Comparison of ENCODE assay signal across 10 mouse cellular contexts in the genomic region with DNA sequence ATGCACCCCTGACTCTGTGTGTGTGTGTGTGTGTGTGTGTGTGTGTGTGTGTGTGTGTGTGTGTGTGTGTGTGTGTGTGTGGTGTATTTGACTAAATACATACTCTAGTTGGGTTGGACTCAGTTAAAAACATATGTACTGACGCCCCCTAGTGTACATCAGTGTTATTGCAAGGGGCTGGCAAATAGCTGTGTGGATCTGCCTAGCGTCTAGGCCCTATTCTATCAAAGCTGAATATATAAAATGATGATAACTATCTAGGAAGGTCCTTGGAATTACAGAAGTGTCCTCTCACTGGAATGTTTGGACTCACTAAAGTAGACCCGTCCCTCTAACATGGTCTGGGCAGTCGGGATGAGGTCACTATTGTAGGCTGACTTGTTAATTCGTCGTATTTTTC. TPM values are rescaled to one million over a fixed set of nuclear protein-coding genes. Genes with fewer than 3 reads are reported as not detected.
A peak's percentile ranks its signal among the peaks of the same experiment; 100 is the strongest.
DNase-seq lines count a peak whose midpoint lies in the region; TF ChIP-seq lines count a peak whose summit lies in the region.
"Had no signal": no experiment of that assay in that cellular context is flagged by ENCODE, and none has a peak within 500 bp of the region (broad histone marks: within the 10 kb centered on the region; RNA-seq: fewer than 3 reads in every experiment).

No protein-coding gene starts in this region.

- H3K79me2 ChIP-seq in liver, adult 2 months (ENCODE audit: control insufficient read depth, insufficient read depth, low read length): no peaks in the 10 kb centered on the region

- no peak overlapping the region for H3K9ac ChIP-seq in liver, adult 2 months (ENCODE audit: low read depth, low read length)
- H3K9ac ChIP-seq: neural tube, embryonic 12.5 days had no signal

- no peaks in the 10 kb centered on the region for H3K9me3 ChIP-seq in E14TG2a.4 (ENCODE audit: low read length)
- H3K9me3 ChIP-seq: neural tube, embryonic 12.5 days had no signal

- WGBS in liver, adult 2 months: 53% methylated on average over 6 of the region's 6 CpGs

- peak; percentile 77 for DNase-seq in 416B (ENCODE audit: low read depth)
- peak; percentile 8 for DNase-seq in cerebellum, adult 11-12 months
- peak; percentile 34 to 56 for DNase-seq in frontal cortex, postnatal 25 days (ENCODE audit: low spot score in 2 of 2)
- peak; percentile 78 for DNase-seq in kidney, postnatal 10 days
- peak; percentile 57 for DNase-seq in liver, adult 2 months (ENCODE audit: extremely low read depth, low read depth, low spot score)
- peak; percentile 81 for DNase-seq in naive thymus-derived CD4-positive, alpha-beta T cell, adult 2 months (ENCODE audit: low read depth)
- peak; percentile 68 for DNase-seq in thymus, postnatal 25 days

- H3K27ac ChIP-seq in liver, adult 2 months (replicated peaks; ENCODE audit: insufficient read depth, low read depth, low read length): no peak overlapping the region
- H3K27ac ChIP-seq: neural tube, embryonic 12.5 days had no signal

- H3K4me1 ChIP-seq in E14TG2a.4 (replicated peaks; ENCODE audit: low read depth, low read length): peaks cover 15% of the 10 kb centered on the region
- no peaks in the 10 kb centered on the region for H3K4me1 ChIP-seq in liver, adult 2 months (ENCODE audit: control insufficient read depth, insufficient read depth, low read length)
- H3K4me1 ChIP-seq: neural tube, embryonic 12.5 days had no signal

- TF ChIP-seq POLR2A in liver, adult 2 months (IDR thresholded peaks at IDR 0.05; ENCODE audit: extremely low read depth, insufficient read depth, low read length): no peak

- H3K27me3 ChIP-seq in E14TG2a.4 (ENCODE audit: insufficient read depth, low read length): peaks cover 12% of the 10 kb centered on the region
- no peaks in the 10 kb centered on the region for H3K27me3 ChIP-seq in liver, adult 2 months (ENCODE audit: control insufficient read depth, insufficient read depth, low read length)
- H3K27me3 ChIP-seq: neural tube, embryonic 12.5 days had no signal

- no peak overlapping the region for H3K4me3 ChIP-seq in E14TG2a.4 (replicated peaks; ENCODE audit: low read length)
- H3K4me3 ChIP-seq in liver, adult 2 months (ENCODE audit: insufficient read depth, low read depth, low read length): no peak overlapping the region
- H3K4me3 ChIP-seq: erythroblast, embryonic 14.5 days; neural tube, embryonic 12.5 days had no signal

- TF ChIP-seq CTCF in E14TG2a.4 (conservative IDR thresholded peaks at IDR 0.05; ENCODE audit: low read length): peak; percentile 94
- TF ChIP-seq CTCF in liver, adult 2 months (IDR thresholded peaks at IDR 0.05; ENCODE audit: low read depth, low read length): peak; percentile 49

- H3K36me3 ChIP-seq in E14TG2a.4 (ENCODE audit: insufficient read depth, low read length): no peaks in the 10 kb centered on the region
- H3K36me3 ChIP-seq in liver, adult 2 months (ENCODE audit: control insufficient read depth, insufficient read depth, low read length): no peaks in the 10 kb centered on the region
- H3K36me3 ChIP-seq: neural tube, embryonic 12.5 days had no signal

RNA-seq across cellular contexts. Expression of a gene that starts 1.6 kb away (rescaled TPM):
- total RNA-seq in liver, adult 2 months (2014; rRNA removed): 4.6 and 6.5 TPM in 2 replicates
- 9.3 and 11.4 TPM in 2 replicates for polyA plus RNA-seq in liver, adult 2 months (2012; rRNA removed)

RNA-seq across cellular contexts. Expression of a gene that starts 59.2 kb away (rescaled TPM):
- 97.2 and 107 TPM in 2 replicates for total RNA-seq in liver, adult 2 months (2014; rRNA removed)
- polyA plus RNA-seq in liver, adult 2 months (2012; rRNA removed): 37.5 and 37.7 TPM in 2 replicates

Comparison
In these comparisons a context has a peak if more than half of its experiments do, and no peak if none do; other contexts are left out.
1. DNase-seq: peak in every context shown above with its lines; median percentile 81 in naive thymus-derived CD4-positive, alpha-beta T cell, adult 2 months; 78 in kidney, postnatal 10 days; 77 in 416B; 68 in thymus, postnatal 25 days; 57 in liver, adult 2 months; 45 in frontal cortex, postnatal 25 days; 8 in cerebellum, adult 11-12 months.